Mouse (Mus musculus): ENCODE measurements at regions not wholly inside any gene's neighbourhood (a gene's known extent, or its start where the extent isn't known, plus 50 kb on each side); places are given as distances from the start of the nearest gene placed in this dataset.

DNA sequence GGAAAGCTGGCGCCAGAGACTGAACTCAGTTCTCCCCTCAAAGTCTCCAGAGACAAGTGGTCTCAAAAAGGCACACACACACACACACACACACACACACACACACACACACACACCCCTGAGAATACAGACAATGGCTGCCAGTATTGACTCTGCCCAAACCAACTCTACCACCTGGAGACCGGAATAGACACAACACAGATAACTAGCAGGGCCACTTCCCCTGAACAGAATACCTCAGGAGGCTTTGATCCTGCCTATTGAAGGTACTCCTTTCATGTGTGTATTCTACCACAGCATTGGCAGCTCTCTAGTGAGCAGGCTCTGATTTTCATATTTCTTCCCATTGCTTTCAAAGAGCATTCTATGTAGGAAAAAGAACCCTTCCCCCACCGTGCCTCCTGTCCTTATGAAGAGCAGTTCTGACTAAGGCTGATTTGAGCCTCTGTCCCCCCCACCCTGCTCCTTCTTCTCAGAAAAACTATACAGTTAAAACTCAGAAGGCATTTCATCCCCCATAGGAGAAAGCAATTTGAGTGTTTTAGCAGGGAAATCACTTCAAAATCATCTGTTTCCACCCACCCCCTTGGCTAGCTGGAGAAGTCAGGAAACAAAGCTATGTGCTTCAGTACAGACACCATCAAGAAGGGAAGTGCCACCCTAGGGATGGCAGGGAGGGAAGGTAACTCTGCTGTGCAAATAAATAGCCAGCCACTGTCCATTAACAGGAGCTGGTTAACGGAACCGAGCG lies 230.0 kb upstream of the Gap43 start:
- no peaks in the 10 kb centered on the region for H3K4me1 ChIP-seq (replicated peaks; ENCODE audit: control insufficient read depth in 2 of 2, insufficient read depth in 2 of 2, low read length in 1 of 2)
- no peaks in the 10 kb centered on the region for H3K9me3 ChIP-seq (ENCODE audit: control insufficient read depth, low read length)
- no peak for TF ChIP-seq EP300 (IDR thresholded peaks at IDR 0.05; ENCODE audit: low read depth)
- no peak for TF ChIP-seq CTCF (IDR thresholded peaks at IDR 0.05; ENCODE audit: low read depth)
- no peak overlapping the region for H3K27ac ChIP-seq
- no peak overlapping the region for H3K4me3 ChIP-seq (ENCODE audit: insufficient read depth in 1 of 2, low read depth in 2 of 2, low read length in 2 of 2)
- DNase-seq (ENCODE audit: low read depth in 3 of 3, low spot score in 3 of 3), result no peak
- no peak overlapping the region for H3K9ac ChIP-seq (replicated peaks)
- no peaks in the 10 kb centered on the region for H3K36me3 ChIP-seq (replicated peaks; ENCODE audit: control insufficient read depth, insufficient read depth, low read depth)
- no peak overlapping the region for H3K4me2 ChIP-seq (ENCODE audit: low read depth)
- ATAC-seq (ENCODE audit: insufficient read depth), result no peak
- no peaks in the 10 kb centered on the region for H3K27me3 ChIP-seq (ENCODE audit: control insufficient read depth, insufficient read depth, low read length)
- WGBS (ENCODE audit: insufficient replicate concordance), result 65% methylated on average over 6 of the region's 6 CpGs

- TF ChIP-seq CTCF (IDR thresholded peaks at IDR 0.05; ENCODE audit: low read depth) (no peak), EP300 (IDR thresholded peaks at IDR 0.05; ENCODE audit: low read depth) (no peak)
- H3K36me3 ChIP-seq (replicated peaks; ENCODE audit: control insufficient read depth, insufficient read depth, low read depth), result no peaks in the 10 kb centered on the region
- no peak for ATAC-seq (ENCODE audit: insufficient read depth)
- H3K4me3 ChIP-seq (ENCODE audit: insufficient read depth in 1 of 2, low read depth in 2 of 2, low read length in 2 of 2), result no peak overlapping the region
- H3K9me3 ChIP-seq (ENCODE audit: control insufficient read depth, low read length), result no peaks in the 10 kb centered on the region
- H3K4me2 ChIP-seq (ENCODE audit: low read depth), result no peak overlapping the region
- H3K27ac ChIP-seq, result no peak overlapping the region
- H3K27me3 ChIP-seq (ENCODE audit: control insufficient read depth, insufficient read depth, low read length), result no peaks in the 10 kb centered on the region
- 50% methylated on average over 2 of the region's 2 CpGs for WGBS (ENCODE audit: insufficient replicate concordance)
- no peaks in the 10 kb centered on the region for H3K4me1 ChIP-seq (replicated peaks; ENCODE audit: control insufficient read depth in 2 of 2, insufficient read depth in 2 of 2, low read length in 1 of 2)
- H3K9ac ChIP-seq (replicated peaks), result no peak overlapping the region
- DNase-seq (ENCODE audit: low read depth in 3 of 3, low spot score in 3 of 3), result no peak
Observed at GRCm38 (mm10) chr16:42569335-42569734, 228.9 kb upstream of the Gap43 start.

DNA sequence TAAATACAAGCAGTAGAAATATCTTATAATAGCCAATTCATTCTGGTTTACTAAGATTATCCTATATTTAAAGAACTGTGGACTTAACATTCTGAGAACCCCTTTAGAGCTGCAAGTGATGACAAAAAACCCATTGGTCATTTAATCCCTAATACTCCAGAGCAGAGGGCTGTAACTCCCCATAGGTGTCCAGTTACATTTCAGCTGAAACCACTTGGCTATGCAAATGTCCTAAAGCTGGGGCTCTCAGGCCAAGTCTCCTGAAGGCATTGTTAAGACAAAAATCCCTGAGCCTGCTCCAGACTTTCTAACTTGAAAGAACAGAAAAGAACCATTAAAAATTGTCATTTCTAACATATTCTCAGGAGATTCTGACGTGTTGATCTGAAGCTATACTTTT lies 209.1 kb upstream of the Gap43 start:
- Histone ChIP-seq H3K4me1 (replicated peaks; ENCODE audit: control insufficient read depth in 2 of 2, insufficient read depth in 2 of 2, low read length in 1 of 2) (no peaks in the 10 kb centered on the region), H3K27me3 (ENCODE audit: control insufficient read depth, insufficient read depth, low read length) (no peaks in the 10 kb centered on the region), H3K4me3 (ENCODE audit: insufficient read depth in 1 of 2, low read depth in 2 of 2, low read length in 2 of 2) (no peak overlapping the region), H3K9me3 (ENCODE audit: control insufficient read depth, low read length) (no peaks in the 10 kb centered on the region), H3K27ac (no peak overlapping the region), H3K9ac (replicated peaks) (no peak overlapping the region), H3K36me3 (replicated peaks; ENCODE audit: control insufficient read depth, insufficient read depth, low read depth) (no peaks in the 10 kb centered on the region), H3K4me2 (ENCODE audit: low read depth) (no peak overlapping the region)
- no peak for ATAC-seq (ENCODE audit: insufficient read depth)
- TF ChIP-seq CTCF (IDR thresholded peaks at IDR 0.05; ENCODE audit: low read depth) (no peak), EP300 (IDR thresholded peaks at IDR 0.05; ENCODE audit: low read depth) (no peak)
- no peak for DNase-seq (ENCODE audit: low read depth in 3 of 3, low spot score in 3 of 3)
- 42% methylated on average over 1 of the region's 1 CpGs for WGBS (ENCODE audit: insufficient replicate concordance)

DNA sequence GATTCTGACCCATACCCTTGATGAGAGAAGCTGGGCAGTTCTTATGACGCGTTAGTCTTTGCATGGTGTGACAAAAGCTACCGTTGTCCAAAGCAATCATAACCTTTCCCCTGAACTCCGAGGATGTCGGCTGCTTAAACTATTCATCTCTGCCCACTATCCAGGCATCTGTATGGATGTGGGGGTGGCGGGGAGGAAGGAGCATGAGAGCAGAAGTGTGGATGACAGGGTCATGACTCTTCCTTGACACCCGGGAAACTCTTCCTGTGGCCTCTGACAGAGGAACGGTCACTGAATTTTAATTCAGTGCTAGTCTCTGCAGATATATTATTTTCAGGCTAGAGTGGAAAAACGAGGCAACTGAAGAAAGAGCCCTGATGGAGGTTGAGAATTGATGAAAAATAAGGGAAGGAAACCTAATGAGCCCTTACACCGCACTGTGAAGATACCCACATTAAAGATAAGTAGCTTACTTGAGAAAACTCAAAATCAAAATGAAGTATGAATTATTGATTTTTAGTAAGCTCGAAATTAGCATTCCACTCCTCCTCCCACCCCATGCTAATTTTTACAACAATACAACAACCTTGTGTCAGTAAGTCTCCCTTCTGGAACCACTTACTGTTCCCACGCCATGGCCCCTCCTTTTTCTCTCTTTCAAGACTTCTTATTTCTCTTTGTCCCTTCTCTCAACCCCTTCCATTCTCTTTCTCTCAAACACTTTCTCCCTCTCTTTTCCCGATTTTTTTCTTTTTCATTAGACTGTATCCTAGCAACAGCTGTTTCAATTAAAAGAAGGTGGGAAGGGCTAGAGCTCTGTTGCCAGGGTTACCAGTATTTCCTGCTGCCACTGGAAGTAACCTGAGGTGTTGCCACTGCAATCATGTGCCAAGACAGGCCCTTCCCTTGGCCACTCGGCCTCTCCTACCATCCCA lies 206.0 kb upstream of the Gap43 start:
- no peak overlapping the region for H3K9ac ChIP-seq (replicated peaks)
- WGBS (ENCODE audit: insufficient replicate concordance), result 61% methylated on average over 14 of the region's 14 CpGs
- no peaks in the 10 kb centered on the region for H3K9me3 ChIP-seq (ENCODE audit: control insufficient read depth, low read length)
- H3K27ac ChIP-seq, result no peak overlapping the region
- no peak overlapping the region for H3K4me2 ChIP-seq (ENCODE audit: low read depth)
- no peaks in the 10 kb centered on the region for H3K4me1 ChIP-seq (replicated peaks; ENCODE audit: control insufficient read depth in 2 of 2, insufficient read depth in 2 of 2, low read length in 1 of 2)
- H3K4me3 ChIP-seq (ENCODE audit: insufficient read depth in 1 of 2, low read depth in 2 of 2, low read length in 2 of 2), result no peak overlapping the region
- TF ChIP-seq EP300 (IDR thresholded peaks at IDR 0.05; ENCODE audit: low read depth) (no peak), CTCF (IDR thresholded peaks at IDR 0.05; ENCODE audit: low read depth) (no peak)
- ATAC-seq (ENCODE audit: insufficient read depth) (no peak), DNase-seq (ENCODE audit: low read depth in 3 of 3, low spot score in 3 of 3) (no peak)
- no peaks in the 10 kb centered on the region for H3K27me3 ChIP-seq (ENCODE audit: control insufficient read depth, insufficient read depth, low read length)
- no peaks in the 10 kb centered on the region for H3K36me3 ChIP-seq (replicated peaks; ENCODE audit: control insufficient read depth, insufficient read depth, low read depth)

DNA sequence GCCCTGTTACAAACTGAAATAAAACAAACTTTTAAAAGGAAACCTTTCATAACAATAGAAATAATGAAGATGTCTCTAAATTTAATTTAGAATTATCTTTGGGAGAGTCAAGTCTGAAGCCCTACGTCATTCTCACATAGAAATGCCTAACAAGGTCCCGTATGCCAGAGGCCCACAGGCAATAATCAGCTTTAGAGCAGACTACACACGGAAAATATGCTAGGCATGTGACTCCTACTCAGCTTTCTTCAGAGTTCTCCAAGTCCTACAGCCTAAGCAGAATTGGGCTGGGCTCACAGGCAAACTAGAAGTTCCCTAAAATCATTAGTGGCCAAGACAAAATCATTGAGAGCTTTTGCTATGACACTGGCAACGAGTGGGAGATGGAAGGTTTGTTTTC lies 176.9 kb upstream of the Gap43 start:
- no peaks in the 10 kb centered on the region for H3K4me1 ChIP-seq (replicated peaks; ENCODE audit: control insufficient read depth in 2 of 2, insufficient read depth in 2 of 2, low read length in 1 of 2)
- no peaks in the 10 kb centered on the region for H3K27me3 ChIP-seq (ENCODE audit: control insufficient read depth, insufficient read depth, low read length)
- no peak overlapping the region for H3K4me2 ChIP-seq (ENCODE audit: low read depth)
- H3K9me3 ChIP-seq (ENCODE audit: control insufficient read depth, low read length), result no peaks in the 10 kb centered on the region
- no peaks in the 10 kb centered on the region for H3K36me3 ChIP-seq (replicated peaks; ENCODE audit: control insufficient read depth, insufficient read depth, low read depth)
- no peak overlapping the region for H3K4me3 ChIP-seq (ENCODE audit: insufficient read depth in 1 of 2, low read depth in 2 of 2, low read length in 2 of 2)
- H3K9ac ChIP-seq (replicated peaks), result no peak overlapping the region
- DNase-seq (ENCODE audit: low read depth in 3 of 3, low spot score in 3 of 3) (no peak), ATAC-seq (ENCODE audit: insufficient read depth) (no peak)
- no peak overlapping the region for H3K27ac ChIP-seq
- WGBS (ENCODE audit: insufficient replicate concordance), result 53% methylated on average over 4 of the region's 4 CpGs
- no peak for TF ChIP-seq EP300 (IDR thresholded peaks at IDR 0.05; ENCODE audit: low read depth)
- TF ChIP-seq CTCF (IDR thresholded peaks at IDR 0.05; ENCODE audit: low read depth), result no peak
